Mouse (Mus musculus) heart, postnatal 10 days (tissue): ENCODE measurements at regions not wholly inside any gene's neighbourhood (a gene's known extent, or its start where the extent isn't known, plus 50 kb on each side); places are given as distances from the start of the nearest gene placed in this dataset.

Experiments
- DNase-seq, 2 experiments: peaks; one replicate each; pipeline ENCODE4 v3.0.0; 2021
- intact Hi-C: fragments of 180-260 bp; cut with DNase I; formaldehyde crosslinking; loops from one replicate; pipeline ENCODE4 v1.15.1; 2025

DNA sequence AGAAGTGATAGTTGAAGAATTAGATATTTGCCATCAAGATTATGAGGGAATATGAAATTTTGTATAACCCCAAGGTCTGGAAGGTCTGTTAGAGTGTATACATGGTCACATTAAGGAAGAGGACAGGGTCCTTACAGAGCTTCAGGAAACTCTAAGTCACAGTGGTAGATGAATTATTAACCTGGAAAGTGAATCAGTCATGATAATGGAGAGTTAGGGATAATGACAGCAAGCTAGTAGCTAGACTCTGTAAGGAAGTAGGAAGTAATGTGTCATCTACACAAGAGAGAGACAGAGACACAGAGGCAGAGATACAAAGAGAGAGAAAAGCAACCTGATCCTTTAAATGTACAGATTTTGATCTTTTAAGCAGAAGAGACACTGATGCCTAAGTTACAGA lies 328.4 kb downstream of the Mat2b start:
- intact Hi-C loops, result no loop called here
- no peak for DNase-seq

DNA sequence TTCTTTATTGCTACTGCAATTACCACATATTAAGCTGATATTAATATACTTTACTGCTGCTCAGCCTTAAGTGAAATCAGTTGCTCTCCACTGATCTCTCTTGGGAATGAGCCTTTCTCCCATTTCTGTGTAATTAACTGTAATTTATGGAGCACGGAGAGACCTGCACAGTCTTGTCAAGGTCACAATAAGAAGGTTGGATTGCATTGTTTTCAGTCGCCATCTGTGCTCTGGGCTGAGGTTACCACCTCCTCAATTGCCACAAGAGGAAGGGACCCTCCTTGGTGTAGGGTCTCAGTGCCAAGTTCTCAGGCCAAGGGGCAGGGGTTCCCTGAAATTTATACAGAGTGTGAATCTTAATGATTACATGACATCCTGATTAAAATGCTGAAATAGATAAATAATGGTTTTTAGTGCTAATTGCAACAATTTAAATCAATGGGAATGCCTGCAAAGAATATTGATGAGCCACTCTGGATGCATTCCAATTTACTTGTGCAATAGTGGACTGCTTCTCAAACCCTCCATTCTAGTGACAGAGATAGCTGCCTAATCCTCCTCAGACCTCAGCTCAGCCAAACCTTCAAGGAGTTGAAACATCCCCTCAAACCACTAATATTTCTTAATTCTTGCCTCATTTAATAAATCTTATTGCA lies 332.3 kb downstream of the Mat2b start:
- intact Hi-C loops, result no loop called here
- no peak for DNase-seq
